Mouse (Mus musculus) heart, postnatal 0 days (tissue): ENCODE data around the gene Nckap5.

ENCODE experiments used
- CTCF ChIP-seq: IDR thresholded peaks from 2 replicates; pipeline ENCODE4 v1.5.1; 2016; ENCODE audit warnings: antibody characterized with exemption, control low read depth, low read depth
- EP300 ChIP-seq: IDR thresholded peaks from 2 replicates; pipeline ENCODE4 v1.6.1; 2016; ENCODE audit warnings: antibody characterized with exemption, low read depth

DNA sequence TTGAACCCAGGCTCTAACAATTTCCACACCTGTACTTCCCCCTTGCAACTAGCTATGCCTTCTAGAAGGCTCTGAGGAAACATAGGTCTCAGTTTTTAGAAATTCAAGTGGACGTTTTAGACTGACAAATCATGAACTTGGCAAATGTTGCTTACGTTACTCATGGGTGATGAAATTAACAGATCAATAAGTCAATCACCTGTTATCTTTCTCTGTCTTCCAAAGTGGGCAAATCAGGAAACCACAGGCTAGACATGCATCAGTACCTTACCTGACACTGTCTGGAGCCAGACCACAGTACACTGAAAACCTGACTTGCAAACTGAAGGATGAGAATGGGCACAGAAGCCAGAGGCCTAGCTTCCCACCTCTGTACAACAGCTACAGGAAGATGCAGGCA, 529.5 kb downstream of the Nckap5 start:
- no peak for TF ChIP-seq CTCF
- TF ChIP-seq EP300 = no peak
